Mouse (Mus musculus) bone marrow, adult 2 months (tissue): Measurements from ENCODE around the gene Creb5. TPM values are rescaled to one million over a fixed set of nuclear protein-coding genes. Genes with fewer than 3 reads are reported as not detected.

Source experiments
- H3K27ac ChIP-seq: fragments of 200-500 bp; 2 replicates; pipeline ENCODE4 v1.5.1; 2012; ENCODE audit warnings: low read depth, mild to moderate bottlenecking, control low read depth, inconsistent platforms, low read length; ENCODE audit not compliant: control insufficient read depth, poor library complexity, insufficient read depth
- H3K4me1 ChIP-seq: fragments of 200-500 bp; 2 replicates; pipeline ENCODE4 v1.6.1; 2011; ENCODE audit warnings: low read length; ENCODE audit not compliant: control insufficient read depth, insufficient read depth
- H3K4me3 ChIP-seq: fragments of 200-500 bp; replicated peaks from 2 replicates; pipeline ENCODE3; 2011; ENCODE audit warnings: mild to moderate bottlenecking, low read depth, low read length, control low read depth; ENCODE audit not compliant: control insufficient read depth
- CTCF ChIP-seq: fragments of 200-500 bp; IDR thresholded peaks from 2 replicates; pipeline ENCODE4 v1.5.1; 2011; ENCODE audit warnings: low read length, control low read depth; ENCODE audit not compliant: control insufficient read depth, insufficient read depth
- POLR2A ChIP-seq: fragments of 200-500 bp; IDR thresholded peaks from 2 replicates; pipeline ENCODE4 v1.6.1; 2011; ENCODE audit warnings: low read depth, mild to moderate bottlenecking, control low read depth, low read length, borderline replicate concordance; ENCODE audit not compliant: control insufficient read depth
- WGBS: fragments of 180-500 bp; shearing (Covaris S2); methylation state at CpG from one replicate; pipeline ENCODE4 v1.1.7; 2018; 5-methylcytosine and 5-hydroxymethylcytosine counted together
- polyA plus RNA-seq: library from polyadenylated mRNA; stranded (reverse); fragments of >200 nt; gene quantifications from 2 replicates; pipeline ENCODE4 v1.2.4, GENCODE M21; 2011; ENCODE audit warnings: low replicate concordance; ENCODE audit not compliant: missing spikeins, insufficient read depth, insufficient read length

Creb5 gene
- 0.93 and 4.0 TPM in 2 replicates for polyA plus RNA-seq

DNA sequence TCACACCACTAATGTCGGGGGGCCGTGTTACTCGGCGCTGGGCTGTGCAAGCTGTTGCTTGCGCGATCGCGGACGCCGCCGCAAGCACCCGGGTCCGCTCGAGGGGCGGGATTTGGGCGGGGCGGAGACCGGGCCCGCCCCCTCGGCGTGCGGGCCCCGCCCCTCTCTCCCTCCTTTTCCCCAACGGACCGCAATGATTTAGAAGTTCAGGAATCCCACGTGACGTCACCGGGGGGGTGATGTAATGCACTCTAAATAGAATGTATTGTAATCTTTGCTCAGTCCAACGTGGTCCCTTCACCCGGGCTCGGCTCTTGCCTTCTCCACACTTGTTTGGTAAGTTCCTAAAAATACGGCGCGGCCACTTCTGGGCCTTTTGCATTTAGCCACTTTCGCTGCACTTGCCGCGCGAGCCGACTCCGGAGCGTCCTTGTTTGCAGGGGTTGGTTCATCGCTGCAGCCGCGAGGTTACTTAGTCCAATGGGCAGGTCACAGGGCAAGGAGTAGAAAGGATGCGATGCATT is at the start of gene Creb5:
Gene Creb5, plus strand, starts transcription at position 233 of the 524 bp plus-strand sequence.
- Histone ChIP-seq H3K4me3 (peak within 1 kb of the TSS; percentile 45), H3K4me1 (no peaks in the 10 kb centered on the region; the same call in 1 of the 2 replicates), H3K27ac (no peak within 1 kb of the TSS)
- under 1% methylated on average over 45 of the region's 45 CpGs for WGBS
- TF ChIP-seq CTCF (no peak), POLR2A (no peak)

DNA sequence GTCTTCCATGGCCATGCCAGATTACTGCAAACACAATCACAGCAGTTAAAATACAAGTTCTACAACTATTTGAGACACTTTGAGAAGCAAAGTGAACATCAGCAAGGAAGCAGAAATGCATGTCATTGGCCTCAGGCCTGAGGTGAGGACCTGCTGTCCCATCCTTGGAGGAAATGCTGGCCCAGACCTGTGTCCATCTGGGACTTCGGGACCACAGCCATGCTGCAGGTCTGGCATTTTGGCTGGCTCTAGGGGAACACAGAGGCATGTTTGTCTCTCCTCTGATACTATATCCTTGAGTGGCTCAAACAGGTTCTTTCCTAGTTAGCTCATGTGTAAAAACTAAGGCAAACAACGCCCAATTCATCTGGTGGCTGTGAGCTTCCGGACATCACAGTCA is 27.2 kb upstream of the Creb5 start:
- no peaks in the 10 kb centered on the region for H3K4me1 ChIP-seq
- no peak overlapping the region for H3K27ac ChIP-seq
- 80% methylated on average over 3 of the region's 3 CpGs for WGBS
- H3K4me3 ChIP-seq = no peak overlapping the region
- no peak for TF ChIP-seq POLR2A
- no peak for TF ChIP-seq CTCF

DNA sequence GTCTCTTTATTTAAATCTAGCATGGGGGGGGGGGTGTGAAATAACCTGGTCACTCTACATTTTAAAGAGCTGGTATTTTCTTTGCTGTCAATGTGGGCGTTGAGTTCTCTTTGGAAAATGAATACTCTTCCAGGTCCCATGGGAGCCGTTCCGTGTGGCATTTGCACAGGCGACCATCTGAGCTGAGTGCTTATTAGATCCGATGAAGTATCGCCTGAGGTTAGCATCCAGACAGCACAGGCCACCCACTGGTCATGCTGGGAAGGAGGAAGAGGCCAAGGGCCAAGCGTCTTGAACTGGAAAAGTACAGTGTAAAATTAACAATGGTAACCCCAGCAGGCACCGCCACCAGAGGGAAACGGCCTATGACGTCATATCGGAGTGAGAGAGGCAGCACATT is 24.7 kb upstream of the Creb5 start:
- Histone ChIP-seq H3K27ac (no peak overlapping the region), H3K4me1 (no peaks in the 10 kb centered on the region), H3K4me3 (no peak overlapping the region)
- TF ChIP-seq CTCF (no peak), POLR2A (no peak)
- WGBS = 81% methylated on average over 11 of the region's 11 CpGs

DNA sequence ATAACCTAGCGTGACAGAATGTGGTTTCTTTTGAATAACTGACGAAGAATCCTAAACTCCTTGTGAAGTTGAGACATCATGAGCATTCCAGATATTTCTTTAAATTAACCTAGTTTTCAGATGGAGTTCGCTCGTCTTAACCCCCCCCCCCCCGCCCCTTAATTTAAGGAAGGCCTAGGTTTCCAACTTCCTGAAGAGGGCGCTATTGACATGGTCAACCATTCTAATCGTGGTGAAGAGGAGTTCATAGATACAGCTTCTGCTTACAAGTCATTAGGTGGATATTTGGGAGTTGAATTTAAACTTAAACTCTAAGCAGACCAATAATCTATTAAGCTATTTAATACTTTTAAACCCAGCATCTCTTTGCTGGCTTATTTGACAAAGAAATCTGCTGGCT is 20.0 kb upstream of the Creb5 start:
- no peak overlapping the region for H3K27ac ChIP-seq
- no peaks in the 10 kb centered on the region for H3K4me1 ChIP-seq
- WGBS = 15% methylated on average over 7 of the region's 7 CpGs
- TF ChIP-seq CTCF (no peak), POLR2A (no peak)
- H3K4me3 ChIP-seq = no peak overlapping the region

DNA sequence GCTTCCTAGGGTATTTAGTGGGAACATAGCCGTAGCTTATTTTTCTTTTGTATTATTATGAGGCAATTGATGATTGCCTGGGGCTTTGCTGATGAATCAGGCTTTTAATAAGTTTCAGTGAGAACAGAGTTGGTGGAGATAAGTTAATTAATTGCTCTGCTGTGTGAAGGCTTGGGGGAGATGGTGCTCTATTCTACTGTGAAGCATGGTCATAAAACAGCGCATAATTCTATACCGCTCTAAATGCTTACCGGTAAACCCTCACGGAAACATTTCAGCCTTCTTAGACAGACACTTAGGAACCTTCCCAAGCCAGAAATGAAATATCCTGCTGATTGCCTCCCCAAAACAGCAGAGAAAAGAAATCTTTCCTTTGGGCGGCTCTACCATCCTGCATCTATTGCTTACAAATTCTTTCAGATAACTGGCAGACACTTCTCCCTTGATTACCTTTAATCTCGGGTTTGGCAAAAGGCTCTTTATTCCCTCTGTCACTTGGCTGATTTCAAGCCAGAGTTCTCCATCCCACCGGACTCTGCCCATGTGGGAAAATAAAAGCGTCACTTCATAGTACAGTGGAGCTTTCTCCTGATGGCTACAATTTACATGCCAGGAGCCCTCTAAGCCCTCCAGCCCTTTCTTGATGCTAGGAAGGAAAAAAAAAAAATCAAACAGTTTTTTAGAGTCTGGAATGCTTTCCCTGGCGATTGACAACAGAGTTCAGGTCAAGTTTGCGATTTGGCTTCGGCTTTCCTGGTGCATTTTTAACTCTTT is 19.2 kb upstream of the Creb5 start:
- no peaks in the 10 kb centered on the region for H3K4me1 ChIP-seq
- H3K4me3 ChIP-seq = no peak overlapping the region
- no peak for TF ChIP-seq POLR2A
- TF ChIP-seq CTCF = no peak
- 74% methylated on average over 12 of the region's 12 CpGs for WGBS
- H3K27ac ChIP-seq = no peak overlapping the region

DNA sequence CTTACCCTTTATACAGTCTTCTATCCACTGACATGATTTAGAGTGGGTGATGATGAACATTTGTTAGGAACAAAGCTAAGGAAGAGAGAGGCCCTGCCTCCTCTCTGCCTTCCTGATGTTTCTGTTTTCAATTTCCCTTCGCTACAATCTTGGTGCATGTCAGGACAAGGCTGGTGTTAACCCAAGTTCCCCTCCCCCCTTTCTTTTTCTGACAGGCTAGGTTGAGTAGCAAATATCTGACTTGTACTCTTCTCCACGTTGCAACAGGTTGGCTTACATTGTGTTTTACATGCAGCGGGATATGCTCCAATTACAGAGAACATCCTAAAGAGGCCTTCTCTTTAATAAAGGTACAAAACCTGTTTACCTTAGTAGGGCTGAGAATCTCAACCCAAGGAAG is 15.9 kb upstream of the Creb5 start:
- Histone ChIP-seq H3K4me3 (no peak overlapping the region), H3K4me1 (no peaks in the 10 kb centered on the region), H3K27ac (no peak overlapping the region)
- no peak for TF ChIP-seq CTCF
- TF ChIP-seq POLR2A = no peak
- WGBS = 68% methylated on average over 3 of the region's 3 CpGs

DNA sequence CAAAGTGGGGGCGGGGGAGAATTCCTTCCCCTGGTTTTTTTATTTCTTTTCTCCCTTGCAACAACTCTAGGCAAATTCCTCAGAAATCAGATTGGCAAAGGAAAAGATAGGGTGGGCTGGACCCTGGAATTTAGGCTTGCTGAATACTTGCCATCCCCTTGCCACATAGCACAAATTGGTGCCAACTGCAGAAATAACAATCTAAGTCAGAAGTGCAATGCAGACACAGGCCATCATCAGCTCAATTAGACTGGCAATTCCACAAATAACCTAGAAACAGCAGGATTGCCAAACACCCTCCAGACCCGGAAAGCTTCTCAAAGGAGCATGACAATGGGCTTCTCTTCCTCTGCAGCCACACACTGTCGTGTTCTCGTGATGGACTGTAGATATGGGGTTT is 15.4 kb upstream of the Creb5 start:
- WGBS = 66% methylated on average over 4 of the region's 4 CpGs
- H3K4me3 ChIP-seq = no peak overlapping the region
- no peak for TF ChIP-seq CTCF
- H3K27ac ChIP-seq = no peak overlapping the region
- no peaks in the 10 kb centered on the region for H3K4me1 ChIP-seq

DNA sequence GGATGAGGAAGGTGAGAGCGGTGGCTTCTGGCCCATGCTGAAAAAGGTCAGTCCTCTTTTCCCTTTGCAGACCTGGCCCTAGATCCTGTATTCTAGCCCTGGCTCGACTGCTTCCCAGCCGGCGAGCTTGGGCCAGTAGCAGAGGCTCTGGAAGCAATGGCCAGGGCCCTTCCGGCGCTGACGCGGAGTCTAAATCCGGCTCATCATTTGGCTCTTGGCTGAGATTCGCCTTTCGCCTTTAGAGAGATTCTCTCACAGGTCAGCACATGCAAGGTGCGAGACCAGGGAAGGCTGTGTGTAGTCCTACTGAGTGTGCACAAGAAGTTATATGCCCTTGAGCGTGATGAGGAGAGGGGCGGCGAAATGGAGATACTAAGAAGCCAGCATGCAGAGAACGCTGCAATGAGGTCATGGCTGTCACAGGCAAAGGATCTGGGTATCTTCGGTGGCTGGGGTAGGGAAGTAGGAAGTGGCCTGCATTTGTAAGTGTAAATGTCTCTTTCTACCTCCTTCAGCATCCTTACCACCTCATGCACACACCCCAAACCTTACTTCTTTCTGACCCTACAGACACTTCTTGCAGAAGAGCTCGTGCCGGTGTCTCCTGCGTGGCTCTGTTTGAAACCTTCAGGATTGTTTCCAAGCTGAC is 557 bp upstream of the Creb5 start:
- WGBS = 15% methylated on average over 20 of the region's 20 CpGs
- Histone ChIP-seq H3K4me1 (no peaks in the 10 kb centered on the region; the same call in 1 of the 2 replicates), H3K27ac (no peak overlapping the region), H3K4me3 (peak overlapping the region; percentile 35)
- TF ChIP-seq POLR2A (no peak), CTCF (no peak)
